Mouse (Mus musculus) limb, embryonic 15.5 days (tissue): Measurements from ENCODE around the gene Ankrd44. TPM values are rescaled to one million over a fixed set of nuclear protein-coding genes. Genes with fewer than 3 reads are reported as not detected.

Experiments used
- ATAC-seq: fragments of 200-750 bp; cut with Nextera tagmentation; 2 replicates; pipeline ENCODE4 v1.8.0; 2017; ENCODE audit warnings: low read depth, moderate TSS enrichment; ENCODE audit not compliant: insufficient number of reproducible peaks, low FRiP score, low TSS enrichment
- H3K27ac ChIP-seq: fragments of 300-500 bp; sonication (generic); 2 replicates; pipeline ENCODE4 v1.5.1; 2015; ENCODE audit warnings: moderate library complexity, mild to moderate bottlenecking, inconsistent platforms
- H3K27me3 ChIP-seq: fragments of 300-500 bp; sonication (generic); 2 replicates; pipeline ENCODE4 v1.6.1; 2015; ENCODE audit warnings: inconsistent platforms
- H3K36me3 ChIP-seq: fragments of 300-500 bp; sonication (generic); 2 replicates; pipeline ENCODE4 v1.6.1; 2015; ENCODE audit warnings: inconsistent platforms
- H3K4me1 ChIP-seq: fragments of 300-500 bp; sonication (generic); 2 replicates; pipeline ENCODE4 v1.6.1; 2015; ENCODE audit warnings: inconsistent platforms
- H3K4me2 ChIP-seq: fragments of 300-500 bp; sonication (generic); 2 replicates; pipeline ENCODE4 v1.6.1; 2015; ENCODE audit warnings: mild to moderate bottlenecking, inconsistent platforms
- H3K4me3 ChIP-seq: fragments of 300-500 bp; sonication (generic); 2 replicates; pipeline ENCODE4 v1.5.1; 2015; ENCODE audit warnings: mild to moderate bottlenecking, inconsistent platforms
- H3K9ac ChIP-seq: fragments of 300-500 bp; sonication (generic); 2 replicates; pipeline ENCODE4 v1.6.1; 2015; ENCODE audit warnings: inconsistent platforms
- H3K9me3 ChIP-seq: fragments of 300-500 bp; sonication (generic); 2 replicates; pipeline ENCODE4 v1.6.1; 2016; ENCODE audit warnings: inconsistent platforms
- WGBS: fragments of 180-500 bp; shearing (Covaris S2); methylation state at CpG from one replicate; pipeline ENCODE4 v1.1.7; 2015; 5-methylcytosine and 5-hydroxymethylcytosine counted together
- polyA plus RNA-seq: library from polyadenylated mRNA; unstranded; fragments of >200 nt; fragmentation: Nextera tagmentation; extraction: Ambion mirVana; gene quantifications from 2 replicates; pipeline ENCODE4 v1.2.1, GENCODE M21; 2015

Ankrd44 gene
- polyA plus RNA-seq, 1 experiment from 2014 or later = 19.1 TPM

DNA sequence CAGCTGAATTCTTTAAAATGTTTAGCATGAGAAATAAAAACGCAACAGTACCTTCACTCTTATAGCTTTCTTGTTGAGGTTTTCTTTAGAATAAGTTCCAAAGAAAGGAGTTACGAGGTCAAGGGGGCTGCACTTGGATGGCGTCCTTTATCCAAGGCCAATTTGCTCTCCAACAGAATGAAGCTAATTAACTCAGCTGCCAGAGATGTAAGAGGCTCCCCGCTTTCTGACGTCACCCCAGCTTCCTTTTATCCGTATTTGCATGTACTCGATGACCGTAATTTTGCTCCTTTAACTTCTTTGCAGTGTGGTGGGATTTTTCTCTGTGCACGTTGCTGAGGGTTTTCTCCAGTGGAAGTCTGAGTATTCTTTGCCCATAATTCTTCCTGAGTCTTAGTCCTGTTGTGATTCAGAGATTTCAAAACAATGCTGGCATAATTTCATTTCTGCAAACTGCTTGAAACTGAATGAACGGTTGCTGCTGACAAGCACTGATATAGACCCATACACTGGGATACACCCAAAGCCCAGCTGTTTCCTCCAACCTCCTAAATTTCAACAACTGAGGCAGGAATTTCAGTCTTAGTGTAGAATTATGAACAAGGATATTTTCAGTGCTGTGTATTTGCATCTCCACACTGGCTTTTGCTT, 48.6 kb downstream of the Ankrd44 start:
- Histone ChIP-seq H3K27me3 (no peaks in the 10 kb centered on the region), H3K27ac (peak overlapping the region; percentile 43), H3K4me1 (peaks cover 15% of the 10 kb centered on the region), H3K4me2 (no peak overlapping the region), H3K4me3 (no peak overlapping the region), H3K9me3 (no peaks in the 10 kb centered on the region), H3K36me3 (no peaks in the 10 kb centered on the region), H3K9ac (no peak overlapping the region)
- WGBS = 60% methylated on average over 10 of the region's 10 CpGs
- ATAC-seq = no peak

DNA sequence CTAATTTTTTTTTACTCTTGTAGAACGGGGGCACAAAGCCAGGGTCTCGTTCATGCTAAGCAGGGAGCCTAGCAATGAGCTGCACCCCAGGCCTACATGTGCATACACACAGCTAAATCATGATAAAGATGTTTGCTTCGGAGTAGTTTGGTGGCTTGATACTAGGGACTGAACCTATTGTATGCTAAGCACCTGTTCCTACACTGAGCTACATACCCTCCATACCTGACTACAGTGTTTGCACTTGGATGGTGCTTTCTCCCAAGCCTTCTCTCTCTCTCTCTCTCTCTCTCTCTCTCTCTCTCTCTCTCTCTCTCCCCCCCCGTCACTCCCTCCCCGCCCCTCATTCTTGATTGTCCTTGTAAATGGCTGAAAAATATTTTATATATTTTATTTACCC, 49.2 kb downstream of the Ankrd44 start:
- Histone ChIP-seq H3K27ac (no peak overlapping the region), H3K4me3 (no peak overlapping the region), H3K9ac (no peak overlapping the region), H3K4me1 (peaks cover 15% of the 10 kb centered on the region), H3K36me3 (no peaks in the 10 kb centered on the region), H3K9me3 (no peaks in the 10 kb centered on the region), H3K4me2 (no peak overlapping the region), H3K27me3 (no peaks in the 10 kb centered on the region)
- ATAC-seq = no peak
- 85% methylated on average over 5 of the region's 5 CpGs for WGBS

DNA sequence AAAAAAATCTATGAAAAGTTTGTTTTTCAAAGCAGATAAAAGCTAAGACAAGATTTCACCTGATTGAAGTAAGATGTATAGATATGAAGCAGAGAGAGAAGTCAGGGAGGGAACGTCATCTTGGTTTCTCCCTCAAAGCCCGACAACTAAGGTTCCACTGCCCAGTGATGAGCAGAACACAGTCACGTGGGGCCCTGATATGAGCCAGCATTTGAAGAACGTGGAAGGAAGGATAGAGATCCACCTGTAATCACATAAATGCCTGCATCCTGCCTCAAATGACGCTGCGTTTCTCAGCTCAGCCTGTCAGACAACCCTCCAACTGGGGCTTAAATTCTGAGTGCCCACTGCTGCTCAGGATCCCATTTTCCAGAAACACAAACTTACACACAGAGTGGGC, 52.1 kb downstream of the Ankrd44 start:
- no peak overlapping the region for H3K27ac ChIP-seq
- no peak overlapping the region for H3K9ac ChIP-seq
- H3K27me3 ChIP-seq = no peaks in the 10 kb centered on the region
- no peaks in the 10 kb centered on the region for H3K9me3 ChIP-seq
- H3K4me2 ChIP-seq = no peak overlapping the region
- 70% methylated on average over 6 of the region's 6 CpGs for WGBS
- no peak for ATAC-seq
- no peaks in the 10 kb centered on the region for H3K36me3 ChIP-seq
- H3K4me3 ChIP-seq = no peak overlapping the region
- peaks cover 3% of the 10 kb centered on the region; the same call in 1 of the 2 replicates for H3K4me1 ChIP-seq

DNA sequence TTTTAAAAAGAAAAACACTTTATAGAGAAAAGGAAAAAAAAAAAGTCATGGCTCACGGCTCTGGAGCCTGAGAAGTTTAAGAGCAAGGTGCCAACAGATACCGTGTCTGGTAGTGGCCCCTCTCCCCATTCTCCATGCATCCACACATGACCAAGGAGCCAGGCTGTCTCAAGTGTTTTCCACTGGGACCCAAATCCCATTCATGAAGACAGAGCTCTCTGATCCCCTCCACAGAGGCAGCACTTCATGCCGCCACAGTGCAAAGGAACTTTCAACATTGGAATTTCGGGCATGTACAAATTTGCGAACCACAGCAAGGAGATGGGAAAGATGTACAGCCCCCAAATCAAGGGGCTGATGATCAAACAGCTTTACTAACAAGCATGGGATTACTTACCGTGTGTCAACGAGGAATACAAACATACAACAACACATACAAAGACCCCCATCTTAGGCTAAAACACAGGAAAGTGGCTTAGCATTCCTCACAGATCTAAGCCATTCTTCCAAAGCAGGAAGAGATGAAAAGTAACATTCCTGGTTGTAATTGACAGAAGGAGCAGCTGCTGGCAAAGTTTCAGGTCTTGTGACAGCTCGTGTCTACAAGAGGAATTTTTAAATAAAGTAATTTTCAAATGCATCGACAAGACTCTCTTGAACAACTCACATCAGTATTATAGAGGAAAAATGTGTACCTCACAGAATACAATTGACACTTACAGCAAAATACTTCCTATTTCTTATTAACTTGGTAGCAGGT, 53.1 kb downstream of the Ankrd44 start:
- no peak for ATAC-seq
- Histone ChIP-seq H3K27me3 (no peaks in the 10 kb centered on the region), H3K9me3 (no peaks in the 10 kb centered on the region), H3K36me3 (no peaks in the 10 kb centered on the region), H3K4me3 (no peak overlapping the region), H3K9ac (no peak overlapping the region), H3K27ac (peak overlapping the region; percentile 34; the same call in 1 of the 2 replicates), H3K4me1 (peaks cover 13% of the 10 kb centered on the region; the same call in 1 of the 2 replicates), H3K4me2 (no peak overlapping the region)
- WGBS = 47% methylated on average over 9 of the region's 9 CpGs

DNA sequence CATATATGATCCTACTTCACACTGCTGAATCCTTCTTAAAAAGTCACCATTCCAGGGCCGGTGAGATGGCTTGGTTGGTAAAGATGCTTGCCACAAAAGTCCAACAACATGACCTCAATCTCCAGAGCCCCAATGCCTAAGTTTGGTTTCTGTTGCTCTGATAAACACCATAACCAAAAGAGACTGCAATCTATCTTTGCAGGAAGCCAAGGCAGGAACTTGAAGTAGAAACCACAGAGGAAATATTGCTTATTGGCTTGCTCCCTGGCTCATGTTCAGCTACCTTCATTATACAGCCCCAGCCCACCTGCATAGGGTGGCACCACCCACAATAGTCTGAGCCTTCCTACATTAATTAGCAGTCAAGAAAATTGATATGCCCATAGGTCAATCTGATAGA, 54.9 kb downstream of the Ankrd44 start:
- Histone ChIP-seq H3K9me3 (no peaks in the 10 kb centered on the region), H3K27me3 (no peaks in the 10 kb centered on the region), H3K9ac (no peak overlapping the region), H3K36me3 (no peaks in the 10 kb centered on the region), H3K4me3 (no peak overlapping the region), H3K4me1 (peaks cover 17% of the 10 kb centered on the region; the same call in 1 of the 2 replicates), H3K27ac (no peak overlapping the region), H3K4me2 (no peak overlapping the region)
- ATAC-seq = no peak
- WGBS = 88% methylated on average over 1 of the region's 1 CpGs

DNA sequence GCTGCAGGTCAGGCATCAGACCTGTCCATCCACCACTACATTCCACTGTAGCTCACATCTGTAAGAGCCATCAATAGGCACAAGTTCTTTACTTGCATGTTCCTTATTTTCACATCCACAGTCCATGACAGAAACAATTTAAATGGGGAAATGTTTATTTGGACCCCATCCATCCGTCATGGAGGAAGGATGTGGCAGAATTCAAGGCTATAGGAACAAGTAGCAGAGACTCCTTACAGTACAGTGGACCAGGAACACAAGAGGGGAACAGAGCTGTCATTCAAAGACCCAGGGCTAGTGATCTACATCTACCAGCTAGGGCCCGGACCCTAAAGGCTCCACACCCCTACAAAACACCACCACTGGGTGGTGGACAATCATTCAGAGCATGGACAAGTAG, 55.6 kb downstream of the Ankrd44 start:
- Histone ChIP-seq H3K4me3 (no peak overlapping the region), H3K4me1 (peaks cover 23% of the 10 kb centered on the region; the same call in 1 of the 2 replicates), H3K27ac (no peak overlapping the region), H3K36me3 (no peaks in the 10 kb centered on the region), H3K27me3 (no peaks in the 10 kb centered on the region), H3K9ac (no peak overlapping the region), H3K4me2 (no peak overlapping the region), H3K9me3 (no peaks in the 10 kb centered on the region)
- WGBS = 92% methylated on average over 2 of the region's 2 CpGs
- no peak for ATAC-seq

DNA sequence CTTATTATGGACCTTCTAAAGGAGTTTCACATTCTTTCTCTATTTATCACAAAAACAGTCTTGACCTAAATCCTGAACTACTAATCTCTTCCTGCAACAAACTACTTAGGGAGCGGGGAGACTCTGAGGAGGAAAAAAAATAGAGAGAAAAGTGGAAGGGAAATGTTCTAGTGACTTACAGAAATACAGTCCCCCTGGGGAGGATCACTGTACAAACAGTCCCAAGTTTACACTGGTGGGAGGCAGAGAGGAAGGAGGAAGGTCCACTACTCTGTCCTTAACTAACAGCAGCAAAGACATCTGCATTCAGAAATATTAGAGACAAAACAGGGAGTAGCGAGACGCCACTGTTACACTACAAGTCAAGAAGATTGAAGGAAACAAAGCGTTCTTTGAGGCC, 59.0 kb downstream of the Ankrd44 start:
- peak overlapping the region; percentile 11; the same call in 1 of the 2 replicates for H3K27ac ChIP-seq
- ATAC-seq = no peak
- H3K27me3 ChIP-seq = no peaks in the 10 kb centered on the region
- no peaks in the 10 kb centered on the region for H3K9me3 ChIP-seq
- no peak overlapping the region for H3K4me2 ChIP-seq
- 64% methylated on average over 4 of the region's 4 CpGs for WGBS
- H3K9ac ChIP-seq = no peak overlapping the region
- H3K4me3 ChIP-seq = no peak overlapping the region
- H3K4me1 ChIP-seq = peaks cover 35% of the 10 kb centered on the region; the same call in 1 of the 2 replicates
- no peaks in the 10 kb centered on the region for H3K36me3 ChIP-seq

DNA sequence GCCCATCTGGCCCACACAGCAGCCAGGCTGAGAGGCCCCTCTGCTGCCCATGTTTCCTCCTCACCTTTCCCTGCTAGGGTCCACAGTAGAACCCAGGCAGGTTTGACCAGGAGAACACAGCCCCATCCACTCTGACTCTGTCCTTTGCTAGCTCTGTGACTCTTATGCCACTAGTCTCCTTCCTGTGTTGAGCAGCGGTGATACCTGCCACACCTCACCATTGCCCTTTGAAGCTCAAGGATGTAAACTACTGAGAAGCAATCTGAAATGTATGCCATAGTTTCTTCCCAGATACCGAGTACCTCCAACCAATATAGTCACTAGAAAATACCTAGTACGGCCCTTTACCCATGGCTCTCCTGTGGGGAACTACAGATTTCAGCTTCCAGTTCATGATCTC, 60.1 kb downstream of the Ankrd44 start:
- Histone ChIP-seq H3K27ac (no peak overlapping the region), H3K4me3 (no peak overlapping the region), H3K9me3 (no peaks in the 10 kb centered on the region), H3K36me3 (no peaks in the 10 kb centered on the region), H3K27me3 (no peaks in the 10 kb centered on the region), H3K9ac (no peak overlapping the region), H3K4me1 (peaks cover 38% of the 10 kb centered on the region; the same call in 1 of the 2 replicates), H3K4me2 (no peak overlapping the region)
- 76% methylated on average over 3 of the region's 3 CpGs for WGBS
- ATAC-seq = no peak

DNA sequence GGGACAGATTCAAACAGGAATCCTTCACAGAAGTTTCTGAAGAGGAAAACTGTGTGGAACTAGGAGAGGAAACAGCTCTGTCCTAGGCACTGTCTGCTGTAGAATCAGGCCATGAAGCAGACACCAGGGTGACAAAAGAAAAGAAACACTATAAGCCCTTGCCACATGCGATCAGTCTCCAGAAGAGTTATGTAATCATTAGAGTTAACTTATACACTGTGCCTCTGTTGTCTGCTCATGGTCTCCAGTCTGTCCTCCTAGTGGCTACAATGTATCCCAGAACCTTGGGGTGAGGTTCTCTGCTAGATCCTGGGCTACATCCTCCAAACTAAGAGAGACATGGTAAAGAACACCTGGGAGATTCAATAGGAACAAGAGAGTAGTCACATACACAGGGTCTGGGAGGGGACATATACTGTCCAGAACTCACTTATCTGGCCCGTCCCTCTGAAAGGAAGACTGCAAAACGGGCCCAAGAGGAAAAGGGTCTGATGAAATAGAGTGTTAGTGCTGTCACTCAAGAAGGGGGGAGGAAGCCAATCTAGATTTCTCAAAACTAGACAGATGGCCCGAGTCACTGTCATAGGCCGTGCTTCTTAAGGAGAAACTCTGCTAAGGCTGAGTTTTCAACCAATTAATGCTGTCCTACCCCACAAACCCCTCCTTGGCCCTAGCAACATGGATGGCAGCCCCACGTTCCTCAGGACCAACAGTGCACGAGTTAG, 61.1 kb downstream of the Ankrd44 start:
- WGBS = 76% methylated on average over 7 of the region's 7 CpGs
- no peak for ATAC-seq
- no peaks in the 10 kb centered on the region for H3K9me3 ChIP-seq
- no peak overlapping the region for H3K9ac ChIP-seq
- H3K36me3 ChIP-seq = no peaks in the 10 kb centered on the region
- H3K27me3 ChIP-seq = no peaks in the 10 kb centered on the region
- no peak overlapping the region for H3K4me3 ChIP-seq
- H3K4me2 ChIP-seq = no peak overlapping the region
- H3K27ac ChIP-seq = no peak overlapping the region
- peaks cover 38% of the 10 kb centered on the region; the same call in 1 of the 2 replicates for H3K4me1 ChIP-seq

DNA sequence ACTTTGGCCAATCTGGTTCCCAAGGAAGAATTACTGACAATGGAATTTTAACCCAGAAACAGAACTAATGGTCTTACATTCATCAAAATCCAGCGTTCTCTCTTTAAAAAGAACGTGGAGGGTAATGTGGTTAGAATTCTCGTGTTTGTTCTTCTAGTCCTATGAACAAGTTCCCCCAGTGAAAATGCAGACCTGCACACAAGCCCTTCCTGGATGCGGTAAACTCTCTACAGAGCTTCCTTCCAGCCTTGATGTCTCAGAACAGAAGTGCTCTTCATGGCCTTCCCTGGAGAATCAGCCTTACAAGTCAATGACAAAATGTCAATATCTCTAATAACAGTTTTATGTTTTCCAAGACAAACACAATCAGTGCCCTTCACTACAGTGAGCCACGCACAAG, 65.8 kb downstream of the Ankrd44 start:
- Histone ChIP-seq H3K27ac (no peak overlapping the region), H3K27me3 (no peaks in the 10 kb centered on the region), H3K36me3 (no peaks in the 10 kb centered on the region), H3K4me3 (no peak overlapping the region), H3K9me3 (no peaks in the 10 kb centered on the region), H3K9ac (no peak overlapping the region), H3K4me1 (peaks cover 15% of the 10 kb centered on the region; the same call in 1 of the 2 replicates), H3K4me2 (no peak overlapping the region)
- 76% methylated on average over 5 of the region's 5 CpGs for WGBS
- ATAC-seq = no peak

DNA sequence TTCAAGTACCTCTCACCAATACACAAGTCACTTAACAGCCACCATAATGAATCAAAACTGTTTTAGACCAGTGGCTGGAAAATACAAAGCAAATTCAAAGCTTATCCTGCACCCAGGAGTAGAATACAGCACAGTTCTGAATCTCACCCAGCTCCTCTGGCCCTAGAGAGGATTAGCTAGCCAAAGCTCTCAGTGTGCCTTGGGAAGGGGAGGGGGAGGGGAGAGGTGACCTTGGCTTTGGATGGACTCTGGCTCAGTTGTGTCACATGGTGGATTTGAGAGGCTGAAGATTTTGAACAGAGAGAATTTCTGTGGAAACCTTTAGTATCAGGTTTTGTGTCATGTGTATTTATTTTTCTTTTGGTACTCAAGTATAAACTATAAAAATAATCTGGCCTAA, 66.3 kb downstream of the Ankrd44 start:
- H3K27ac ChIP-seq = no peak overlapping the region
- no peak for ATAC-seq
- no peak overlapping the region for H3K4me2 ChIP-seq
- H3K9ac ChIP-seq = no peak overlapping the region
- H3K27me3 ChIP-seq = no peaks in the 10 kb centered on the region
- H3K4me1 ChIP-seq = peaks cover 11% of the 10 kb centered on the region; the same call in 1 of the 2 replicates
- H3K36me3 ChIP-seq = no peaks in the 10 kb centered on the region
- H3K4me3 ChIP-seq = no peak overlapping the region
- no peaks in the 10 kb centered on the region for H3K9me3 ChIP-seq

DNA sequence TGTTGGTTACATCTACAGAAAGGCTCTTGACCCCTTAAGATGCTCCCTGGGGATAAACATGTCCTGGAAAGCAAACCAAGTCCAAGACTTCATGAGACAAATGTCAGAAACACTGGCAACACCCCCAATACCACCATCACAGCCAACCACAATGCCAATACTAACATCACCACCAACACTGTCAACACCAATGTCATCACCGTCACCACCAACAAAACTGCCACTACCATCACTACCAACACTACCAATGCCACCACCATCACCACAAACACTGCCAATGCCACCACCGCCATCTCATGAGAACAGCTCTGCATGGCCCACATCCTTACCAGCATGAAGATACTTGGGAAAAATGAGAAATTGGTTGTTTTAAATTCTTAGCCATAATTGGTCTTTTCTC, 67.3 kb downstream of the Ankrd44 start:
- no peak overlapping the region for H3K27ac ChIP-seq
- no peaks in the 10 kb centered on the region for H3K36me3 ChIP-seq
- H3K4me1 ChIP-seq = peaks cover 5% of the 10 kb centered on the region; the same call in 1 of the 2 replicates
- ATAC-seq = no peak
- no peaks in the 10 kb centered on the region for H3K9me3 ChIP-seq
- H3K4me2 ChIP-seq = no peak overlapping the region
- WGBS = 97% methylated on average over 2 of the region's 2 CpGs
- no peaks in the 10 kb centered on the region for H3K27me3 ChIP-seq
- no peak overlapping the region for H3K4me3 ChIP-seq
- no peak overlapping the region for H3K9ac ChIP-seq
